Mouse (Mus musculus) hindbrain, embryonic 14.5 days (tissue): ENCODE measurements around the gene Gm3336. TPM values are rescaled to one million over a fixed set of nuclear protein-coding genes. Genes with fewer than 3 reads are reported as not detected.
A peak's percentile ranks its signal among the peaks of the same experiment; 100 is the strongest.

Source experiments
- ATAC-seq: fragments of 200-750 bp; cut with Nextera tagmentation; 2 replicates; pipeline ENCODE4 v1.8.0; 2017; ENCODE audit warnings: moderate number of reproducible peaks, mild to moderate bottlenecking, moderate TSS enrichment, moderate library complexity; ENCODE audit not compliant: low FRiP score
- DNase-seq: peaks from one replicate; pipeline ENCODE4 v3.0.0-alpha.2; 2015; ENCODE audit warnings: low spot score
- H3K27ac ChIP-seq: fragments of 300-500 bp; sonication (generic); 2 replicates; pipeline ENCODE4 v1.5.1; 2014; ENCODE audit warnings: mild to moderate bottlenecking, moderate library complexity
- H3K27me3 ChIP-seq: fragments of 300-500 bp; sonication (generic); 2 replicates; pipeline ENCODE4 v1.6.1; 2014; ENCODE audit warnings: mild to moderate bottlenecking, low read length, mixed read lengths; ENCODE audit not compliant: control insufficient read depth, insufficient read depth
- H3K36me3 ChIP-seq: fragments of 300-500 bp; sonication (generic); replicated peaks from 2 replicates; pipeline ENCODE4 v1.6.1; 2014; ENCODE audit not compliant: control insufficient read depth, insufficient read depth
- H3K4me1 ChIP-seq: fragments of 300-500 bp; sonication (generic); replicated peaks from 2 replicates; pipeline ENCODE4 v1.6.1; 2014; ENCODE audit warnings: antibody characterized with exemption, low read length, mixed read lengths; ENCODE audit not compliant: control insufficient read depth, insufficient read depth
- H3K4me2 ChIP-seq: fragments of 300-500 bp; sonication (generic); replicated peaks from 2 replicates; pipeline ENCODE4 v1.6.1; 2014; ENCODE audit warnings: mild to moderate bottlenecking, moderate library complexity
- H3K4me3 ChIP-seq: fragments of 300-500 bp; sonication (generic); replicated peaks from 2 replicates; pipeline ENCODE4 v1.5.1; 2014; ENCODE audit warnings: mild to moderate bottlenecking, low read length
- H3K9ac ChIP-seq: fragments of 300-500 bp; sonication (generic); 2 replicates; pipeline ENCODE4 v1.6.1; 2014
- H3K9me3 ChIP-seq: fragments of 300-500 bp; sonication (generic); 2 replicates; pipeline ENCODE4 v1.6.1; 2016; ENCODE audit warnings: low read length; ENCODE audit not compliant: control insufficient read depth
- WGBS: fragments of 180-500 bp; shearing (Covaris S2); extraction: QIAGEN DNeasy Blood & Tissue Kit; methylation state at CpG from one replicate; pipeline ENCODE4 v1.1.7; 2014; 5-methylcytosine and 5-hydroxymethylcytosine counted together
- polyA plus RNA-seq: library from polyadenylated mRNA; unstranded; fragments of >200 nt; fragmentation: Nextera tagmentation; extraction: Ambion mirVana; gene quantifications from 2 replicates; pipeline ENCODE4 v1.2.1, GENCODE M21; 2014

The Gm3336 gene
- polyA plus RNA-seq, 1 experiment from 2014 or later = not detected

DNA sequence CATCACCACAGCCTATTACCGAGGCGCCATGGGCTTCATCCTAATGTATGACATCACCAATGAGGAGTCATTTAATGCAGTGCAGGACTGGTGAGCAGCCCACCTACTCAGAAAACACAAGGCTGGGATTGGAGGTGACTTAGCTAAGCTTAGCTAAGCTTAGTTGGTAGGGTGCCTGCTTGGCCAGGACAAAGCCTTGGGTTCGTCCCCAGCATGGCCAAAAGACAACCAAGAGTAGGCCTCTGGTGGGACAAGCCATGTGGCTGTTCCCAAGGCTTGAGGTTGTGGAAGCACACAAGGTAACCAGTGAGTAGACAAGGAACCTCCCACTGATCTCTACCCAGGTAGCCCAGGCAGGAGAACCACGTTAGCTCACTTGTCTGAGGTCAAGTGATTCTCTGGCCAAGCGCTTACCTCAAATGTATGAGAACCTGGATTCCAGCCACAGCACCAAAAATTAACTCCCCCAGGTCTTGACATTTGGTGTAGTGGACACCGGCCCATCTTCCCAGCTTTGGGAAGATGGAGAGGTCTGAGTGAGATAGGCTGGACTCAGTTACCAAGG lies 38.2 kb downstream of the Gm3336 start:
- H3K4me1 ChIP-seq = peaks cover 30% of the 10 kb centered on the region
- DNase-seq (no peak), ATAC-seq (no peak)
- no peak overlapping the region for H3K4me3 ChIP-seq
- H3K9ac ChIP-seq = no peak overlapping the region
- H3K27me3 ChIP-seq = no peaks in the 10 kb centered on the region
- WGBS = 92% methylated on average over 6 of the region's 6 CpGs
- H3K9me3 ChIP-seq = no peaks in the 10 kb centered on the region
- H3K4me2 ChIP-seq = no peak overlapping the region
- peaks cover 29% of the 10 kb centered on the region for H3K36me3 ChIP-seq
- no peak overlapping the region for H3K27ac ChIP-seq

DNA sequence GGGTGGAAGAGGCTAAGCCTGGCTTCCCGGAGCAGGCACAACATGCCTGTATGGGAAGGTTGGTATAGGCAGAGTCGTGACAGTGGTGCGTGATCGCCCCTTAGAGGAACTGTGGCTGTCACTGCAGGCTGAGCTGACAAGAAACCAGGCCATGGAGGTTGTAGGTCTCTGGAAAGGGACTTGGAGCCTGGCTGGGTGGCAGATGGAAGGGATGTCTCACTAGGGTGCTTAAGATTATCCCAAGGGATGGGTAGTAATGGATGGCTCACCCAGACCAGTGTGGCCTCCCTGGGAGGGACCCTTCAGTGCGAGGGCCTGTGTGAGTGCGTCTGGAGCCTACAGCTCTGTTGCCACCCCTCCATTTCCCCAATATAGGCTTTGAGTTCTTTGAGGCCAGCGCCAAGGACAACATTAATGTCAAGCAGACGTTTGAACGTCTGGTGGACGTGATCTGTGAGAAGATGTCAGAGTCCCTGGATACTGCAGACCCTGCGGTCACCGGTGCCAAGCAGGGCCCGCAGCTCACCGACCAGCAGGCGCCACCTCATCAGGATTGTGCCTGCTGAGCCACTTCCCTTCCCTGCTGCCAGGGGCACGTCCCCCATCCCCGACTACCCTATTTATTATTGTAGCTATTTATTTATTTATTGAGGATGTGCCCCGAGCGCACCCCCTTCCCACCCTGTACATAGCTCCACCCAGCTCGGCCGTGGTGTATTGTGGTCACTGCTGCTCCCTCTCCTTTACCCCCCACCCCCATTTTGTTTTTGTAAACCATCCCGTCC lies 39.4 kb downstream of the Gm3336 start:
- H3K4me1 ChIP-seq = peaks cover 31% of the 10 kb centered on the region
- DNase-seq (no peak), ATAC-seq (no peak)
- no peak overlapping the region for H3K27ac ChIP-seq
- peaks cover 29% of the 10 kb centered on the region for H3K36me3 ChIP-seq
- H3K9me3 ChIP-seq = no peaks in the 10 kb centered on the region
- peak overlapping the region; percentile 22; the same call in 1 of the 2 replicates for H3K9ac ChIP-seq
- WGBS = 52% methylated on average over 22 of the region's 22 CpGs
- H3K27me3 ChIP-seq = no peaks in the 10 kb centered on the region
- no peak overlapping the region for H3K4me2 ChIP-seq
- no peak overlapping the region for H3K4me3 ChIP-seq

DNA sequence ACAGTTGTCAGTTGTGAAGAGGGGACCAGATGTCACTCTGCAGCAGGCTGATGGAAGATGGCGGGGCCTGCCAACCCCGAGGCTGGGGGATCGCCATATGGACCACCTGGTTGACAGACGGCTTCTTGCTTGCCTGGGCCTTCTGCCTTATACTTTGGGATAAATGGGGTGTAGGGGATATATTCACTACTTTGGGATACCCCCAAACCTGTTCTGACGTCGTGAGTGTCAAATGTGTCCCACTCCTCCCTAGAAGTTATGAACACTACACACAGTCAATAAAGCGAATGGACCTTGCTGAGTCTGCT lies 39.9 kb downstream of the Gm3336 start:
- H3K4me3 ChIP-seq = no peak overlapping the region
- H3K27me3 ChIP-seq = no peaks in the 10 kb centered on the region
- H3K9ac ChIP-seq = no peak overlapping the region
- H3K27ac ChIP-seq = no peak overlapping the region
- no peak for DNase-seq
- H3K4me2 ChIP-seq = no peak overlapping the region
- WGBS = 69% methylated on average over 7 of the region's 7 CpGs
- peaks cover 31% of the 10 kb centered on the region for H3K4me1 ChIP-seq
- ATAC-seq = no peak
- peaks cover 29% of the 10 kb centered on the region for H3K36me3 ChIP-seq
- no peaks in the 10 kb centered on the region for H3K9me3 ChIP-seq

DNA sequence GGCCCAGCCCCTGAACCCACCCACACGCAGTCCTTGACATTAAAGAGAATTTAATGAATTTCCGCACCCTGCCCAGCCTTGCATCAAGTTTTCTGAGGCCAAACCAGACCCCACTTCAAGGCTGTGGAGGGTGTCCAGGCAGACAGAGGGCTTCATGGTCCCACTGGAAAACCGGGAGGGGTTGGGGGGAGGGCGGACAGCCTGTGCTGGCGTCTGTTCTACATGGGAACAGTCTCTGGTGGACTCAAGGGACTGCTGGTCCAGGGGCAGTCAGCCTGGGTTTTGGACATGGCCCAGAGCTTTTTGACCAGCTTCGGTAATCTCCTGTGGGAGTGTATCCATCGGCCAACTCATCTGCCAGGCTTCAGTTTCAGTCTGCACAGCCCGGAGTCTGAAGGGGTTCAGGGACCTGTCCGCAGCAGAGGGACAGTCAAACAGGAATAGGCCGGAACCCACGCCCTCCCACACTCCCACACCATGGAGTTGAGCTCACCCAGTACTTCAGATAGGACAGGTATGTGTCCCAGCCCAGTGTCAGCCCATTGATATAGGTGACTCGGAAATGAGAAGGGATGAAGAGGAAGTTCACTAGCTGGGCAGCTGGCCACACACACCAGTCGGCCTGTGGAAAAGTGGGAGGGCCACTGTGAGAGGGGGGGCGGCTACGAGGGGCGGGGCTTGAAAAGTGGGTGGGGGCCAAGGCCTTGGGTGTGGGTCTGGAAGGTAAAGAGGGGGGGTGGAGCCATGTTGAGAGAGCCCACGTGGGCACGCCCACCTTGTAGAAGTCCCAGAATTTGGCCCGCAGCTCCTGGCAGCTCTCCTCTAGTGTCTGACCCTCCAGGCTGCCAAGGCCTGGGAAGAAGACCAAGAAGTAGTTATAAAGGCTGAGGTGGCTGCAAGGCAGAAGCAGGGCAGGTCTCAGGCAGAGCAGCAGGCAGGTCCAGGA lies 40.5 kb downstream of the Gm3336 start:
- peak overlapping the region; percentile 49; the same call in 1 of the 2 replicates for H3K27ac ChIP-seq
- WGBS = 68% methylated on average over 19 of the region's 19 CpGs
- no peak for DNase-seq

DNA sequence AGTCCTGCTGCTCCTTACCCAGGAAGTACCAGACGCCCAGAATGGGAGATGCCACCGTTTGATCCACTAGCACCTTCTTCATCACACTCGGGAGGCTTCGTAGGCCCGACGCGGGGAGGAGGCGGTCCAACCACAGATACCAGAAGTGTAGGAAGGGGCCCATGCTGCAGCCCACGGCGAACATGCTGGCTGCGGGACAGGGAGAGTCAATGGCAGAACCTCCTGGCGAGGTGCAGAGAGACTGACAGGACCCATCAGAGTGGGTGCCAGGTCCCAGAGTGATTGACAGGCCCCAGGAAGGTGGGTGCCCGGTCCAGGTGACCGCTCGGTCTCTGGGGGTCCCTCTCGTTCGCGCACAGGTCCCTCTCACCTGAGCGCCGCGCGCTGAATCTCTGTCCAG lies 42.0 kb downstream of the Gm3336 start:
- Histone ChIP-seq H3K36me3 (peaks cover 29% of the 10 kb centered on the region), H3K4me3 (peak overlapping the region; percentile 48), H3K27ac (peak overlapping the region; percentile 69), H3K27me3 (no peaks in the 10 kb centered on the region), H3K9ac (peak overlapping the region; percentile 71), H3K4me1 (peaks cover 27% of the 10 kb centered on the region), H3K4me2 (peak overlapping the region; percentile 75), H3K9me3 (no peaks in the 10 kb centered on the region)
- 2% methylated on average over 22 of the region's 22 CpGs for WGBS
- peak; percentile 26; the same call in 1 of the 2 replicates for ATAC-seq
- DNase-seq = no peak

More for the DNA sequence above, 40.5 kb downstream of the Gm3336 start:
- Histone ChIP-seq H3K4me2 (0 out of 2 replicates have a peak overlapping the region, but pooled peaks have one; percentile 75), H3K36me3 (peaks cover 29% of the 10 kb centered on the region), H3K9me3 (no peaks in the 10 kb centered on the region), H3K4me3 (no peak overlapping the region), H3K4me1 (peaks cover 31% of the 10 kb centered on the region), H3K9ac (no peak overlapping the region), H3K27me3 (no peaks in the 10 kb centered on the region)
- ATAC-seq = no peak

DNA sequence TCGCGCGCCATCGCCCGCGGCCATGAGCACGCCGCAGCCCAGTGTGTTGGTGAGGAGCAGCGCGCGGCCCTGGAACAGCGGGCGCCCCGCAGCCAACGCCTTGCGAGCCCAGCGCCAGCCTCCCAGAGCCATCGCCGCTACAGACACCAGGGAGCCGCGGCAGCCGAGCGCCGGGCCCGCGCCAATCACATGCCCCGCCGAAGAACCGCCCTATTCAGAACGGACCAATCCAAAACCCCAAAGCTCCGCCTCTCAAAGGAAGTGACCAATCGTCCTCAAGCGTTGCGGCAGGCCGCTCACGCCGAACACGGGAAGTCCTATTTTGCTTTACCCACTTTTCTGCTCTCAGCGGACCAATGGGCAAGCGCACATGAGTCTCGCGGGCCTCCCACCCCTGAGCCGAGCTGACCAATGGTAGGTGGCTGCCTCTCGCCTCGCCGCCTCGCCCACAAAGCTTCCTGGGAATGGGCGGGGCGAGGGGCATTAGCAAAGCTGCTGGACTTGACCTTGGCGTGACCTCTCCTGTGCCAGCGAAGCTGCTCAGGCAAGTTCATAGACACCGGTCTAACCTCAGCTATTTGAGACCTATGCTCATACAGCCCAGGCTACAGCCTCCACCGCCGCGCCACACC lies 42.5 kb downstream of the Gm3336 start, which contains the start of gene Mpv17l2:
Gene Mpv17l2, minus strand, starts transcription at position 172 of the 632 bp plus-strand sequence.
- peak within 1 kb of the TSS; percentile 71 for H3K9ac ChIP-seq
- H3K9me3 ChIP-seq = no peaks in the 10 kb centered on the region
- peaks cover 24% of the 10 kb centered on the region for H3K4me1 ChIP-seq
- DNase-seq (peak; percentile 97), ATAC-seq (peak; percentile 96)
- peak within 1 kb of the TSS; percentile 77 for H3K27ac ChIP-seq
- no peaks in the 10 kb centered on the region for H3K27me3 ChIP-seq
- under 1% methylated on average over 54 of the region's 55 CpGs for WGBS
- peak within 1 kb of the TSS; percentile 75 for H3K4me2 ChIP-seq
- H3K36me3 ChIP-seq = peaks cover 29% of the 10 kb centered on the region
- peak within 1 kb of the TSS; percentile 48 for H3K4me3 ChIP-seq

DNA sequence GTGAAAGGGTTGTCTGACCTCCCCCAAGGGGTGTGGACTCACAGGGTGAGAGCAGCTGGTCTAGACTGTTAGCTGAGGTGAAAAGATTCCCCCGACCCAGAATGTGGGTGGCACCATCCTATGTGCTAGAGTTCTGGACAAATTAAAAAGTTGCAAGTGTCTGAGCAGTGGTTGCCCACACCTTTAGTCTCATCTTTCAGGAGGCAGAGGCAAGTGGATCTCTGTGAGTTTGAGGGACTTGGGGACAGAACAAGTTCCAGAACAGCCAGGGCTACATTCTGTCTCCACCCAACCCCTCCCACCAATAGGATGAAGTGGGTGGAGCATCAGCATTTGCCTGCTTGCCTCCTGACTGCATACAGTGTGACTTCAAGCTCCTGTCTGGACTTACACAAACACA lies 43.8 kb downstream of the Gm3336 start:
- WGBS = 85% methylated on average over 1 of the region's 1 CpGs
- no peak overlapping the region for H3K4me2 ChIP-seq
- no peak for DNase-seq
- no peak overlapping the region for H3K27ac ChIP-seq
- ATAC-seq = no peak
- no peak overlapping the region for H3K4me3 ChIP-seq
- no peak overlapping the region for H3K9ac ChIP-seq
- no peaks in the 10 kb centered on the region for H3K9me3 ChIP-seq
- H3K36me3 ChIP-seq = peaks cover 16% of the 10 kb centered on the region
- H3K27me3 ChIP-seq = no peaks in the 10 kb centered on the region
- H3K4me1 ChIP-seq = peaks cover 32% of the 10 kb centered on the region

DNA sequence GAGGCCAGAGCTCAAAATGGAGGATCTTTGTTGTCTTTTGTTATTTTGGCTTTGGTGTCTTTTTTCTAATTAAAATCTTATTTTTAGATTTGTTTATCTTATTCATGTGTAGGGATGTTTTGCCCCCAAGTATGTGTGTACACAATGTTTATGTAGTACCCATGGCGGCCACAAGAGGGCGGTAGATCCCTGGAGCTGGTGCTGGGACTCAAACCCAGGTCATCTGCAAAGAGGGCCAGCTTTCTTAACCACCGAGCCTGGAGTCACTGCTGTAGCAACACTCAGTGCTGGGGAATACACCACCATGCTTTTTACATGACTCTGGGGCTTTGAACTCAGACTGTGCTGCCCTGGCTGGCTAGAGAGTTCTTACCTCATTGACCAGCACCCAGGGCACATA lies 45.0 kb downstream of the Gm3336 start:
- no peak overlapping the region for H3K9ac ChIP-seq
- WGBS = 6% methylated on average over 3 of the region's 3 CpGs
- H3K4me2 ChIP-seq = no peak overlapping the region
- DNase-seq (no peak), ATAC-seq (no peak)
- H3K27me3 ChIP-seq = no peaks in the 10 kb centered on the region
- no peak overlapping the region for H3K27ac ChIP-seq
- H3K4me3 ChIP-seq = no peak overlapping the region
- peaks cover 14% of the 10 kb centered on the region for H3K36me3 ChIP-seq
- H3K4me1 ChIP-seq = peaks cover 32% of the 10 kb centered on the region
- H3K9me3 ChIP-seq = no peaks in the 10 kb centered on the region
